Mouse (Mus musculus) stomach, embryonic 16.5 days (tissue): ENCODE data around the gene Elmod2. TPM values are rescaled to one million over a fixed set of nuclear protein-coding genes. Genes with fewer than 3 reads are reported as not detected.

ENCODE experiments used
- polyA plus RNA-seq: library from polyadenylated mRNA; unstranded; fragments of >200 nt; fragmentation: Nextera tagmentation; extraction: Ambion mirVana; gene quantifications from 2 replicates; pipeline ENCODE4 v1.2.1, GENCODE M21; 2015

Elmod2 gene
- polyA plus RNA-seq, 1 experiment from 2014 or later, result 14.6 TPM

Other genes starting within 250 kb of the Elmod2 start
- 3.2 and 3.6 TPM in 2 replicates for gene Tbc1d9, start 167.1 kb downstream of the Elmod2 start, polyA plus RNA-seq
- 1.5 and 2.2 TPM in 2 replicates for gene Gm10645, start 166.3 kb downstream of the Elmod2 start, polyA plus RNA-seq
- gene Ucp1, start 42.1 kb downstream of the Elmod2 start, polyA plus RNA-seq, result not detected in 2 replicates
- gene Mgat4d, start 16.0 kb upstream of the Elmod2 start, polyA plus RNA-seq, result not detected in 2 replicates
- gene Clgn, start 57.4 kb upstream of the Elmod2 start, polyA plus RNA-seq, result 0.47 and 0.61 TPM in 2 replicates
- gene Scoc, start 125.9 kb upstream of the Elmod2 start, polyA plus RNA-seq, result 88.7 and 98.3 TPM in 2 replicates
- not detected in 2 replicates for gene Olfr370, start 203.3 kb upstream of the Elmod2 start, polyA plus RNA-seq
- 285 and 326 TPM in 2 replicates for gene Ndufb7, start 234.2 kb upstream of the Elmod2 start, polyA plus RNA-seq